Mouse (Mus musculus): ENCODE measurements around the gene Sipa1l3. TPM values are rescaled to one million over a fixed set of nuclear protein-coding genes. Genes with fewer than 3 reads are reported as not detected.

The Sipa1l3 gene
- total and polyA plus RNA-seq, 3 experiments = 8.9 to 10.7 (median 9.1) TPM

GRCm38 (mm10) chr7:29517178-29517577 is 1.3 kb downstream of the Sipa1l3 start:
- Histone ChIP-seq H3K27ac (no peak overlapping the region), H3K79me2 (replicated peaks; ENCODE audit: control insufficient read depth, insufficient read depth, low read length) (0 out of 2 replicates have a peak, but pooled peaks cover 3% of the 10 kb centered on the region), H3K9ac (ENCODE audit: low read depth, low read length) (no peak overlapping the region), H3K27me3 (ENCODE audit: control insufficient read depth, insufficient read depth, low read length) (no peaks in the 10 kb centered on the region), H3K4me3 (no peak overlapping the region), H3K36me3 (ENCODE audit: control insufficient read depth, insufficient read depth, low read length) (no peaks in the 10 kb centered on the region), H3K4me1 (ENCODE audit: control insufficient read depth, insufficient read depth, low read length) (no peaks in the 10 kb centered on the region)
- TF ChIP-seq EP300 (IDR thresholded peaks at IDR 0.05; ENCODE audit: insufficient read depth, low read depth, low read length) = no peak
- no peak for TF ChIP-seq POLR2A (IDR thresholded peaks at IDR 0.05; ENCODE audit: insufficient read depth, low read depth, low read length)
- no peak for TF ChIP-seq CTCF (IDR thresholded peaks at IDR 0.05)
- intact Hi-C loops (cut with DNase I) = loop anchor here (5.0 kb wide), 1 partner anchor 75 kb away; no protein-coding TSS in a partner anchor
- 77% methylated on average over 5 of the region's 5 CpGs for WGBS
- no peak for DNase-seq

GRCm38 (mm10) chr7:29515652-29516051 is 2.8 kb downstream of the Sipa1l3 start:
- intact Hi-C loops (cut with DNase I) = loop anchor here (5.0 kb wide), 1 partner anchor 73 kb away; no protein-coding TSS in a partner anchor
- TF ChIP-seq POLR2A (IDR thresholded peaks at IDR 0.05; ENCODE audit: insufficient read depth, low read depth, low read length) (no peak), CTCF (IDR thresholded peaks at IDR 0.05) (no peak)
- Histone ChIP-seq H3K79me2 (replicated peaks; ENCODE audit: control insufficient read depth, insufficient read depth, low read length) (0 out of 2 replicates have a peak, but pooled peaks cover 3% of the 10 kb centered on the region), H3K9ac (ENCODE audit: low read depth, low read length) (no peak overlapping the region), H3K4me1 (ENCODE audit: control insufficient read depth, insufficient read depth, low read length) (peaks cover 2% of the 10 kb centered on the region; the same call in 1 of the 2 replicates), H3K4me3 (no peak overlapping the region), H3K27ac (no peak overlapping the region), H3K27me3 (ENCODE audit: control insufficient read depth, insufficient read depth, low read length) (no peaks in the 10 kb centered on the region), H3K36me3 (ENCODE audit: control insufficient read depth, insufficient read depth, low read length) (no peaks in the 10 kb centered on the region)
- no peak for DNase-seq
- 85% methylated on average over 3 of the region's 3 CpGs for WGBS

- Histone ChIP-seq H3K36me3 (ENCODE audit: control insufficient read depth, insufficient read depth, low read length) (no peaks in the 10 kb centered on the region), H3K27me3 (ENCODE audit: control insufficient read depth, insufficient read depth, low read length) (no peaks in the 10 kb centered on the region), H3K4me1 (ENCODE audit: control insufficient read depth, insufficient read depth, low read length) (peaks cover 4% of the 10 kb centered on the region; the same call in 1 of the 2 replicates), H3K4me3 (no peak overlapping the region), H3K79me2 (replicated peaks; ENCODE audit: control insufficient read depth, insufficient read depth, low read length) (peaks cover 2% of the 10 kb centered on the region), H3K9ac (ENCODE audit: low read depth, low read length) (no peak overlapping the region), H3K27ac (no peak overlapping the region)
- TF ChIP-seq EP300 (IDR thresholded peaks at IDR 0.05; ENCODE audit: insufficient read depth, low read depth, low read length) (no peak), POLR2A (IDR thresholded peaks at IDR 0.05; ENCODE audit: insufficient read depth, low read depth, low read length) (no peak), CTCF (IDR thresholded peaks at IDR 0.05) (no peak)
- DNase-seq = no peak
- intact Hi-C loops (cut with DNase I) = loop anchor here (5.0 kb wide), 1 partner anchor 40 kb away; no protein-coding TSS in a partner anchor
- 62% methylated on average over 4 of the region's 4 CpGs for WGBS
These were observed 5.7 kb downstream of the Sipa1l3 start for GRCm38 (mm10) chr7:29512729-29513128.

- H3K9ac ChIP-seq (ENCODE audit: low read depth, low read length) = no peak overlapping the region
- no peak overlapping the region for H3K27ac ChIP-seq
- peaks cover 4% of the 10 kb centered on the region; the same call in 1 of the 2 replicates for H3K4me1 ChIP-seq (ENCODE audit: control insufficient read depth, insufficient read depth, low read length)
- no peak for TF ChIP-seq CTCF (IDR thresholded peaks at IDR 0.05)
- no peak for TF ChIP-seq POLR2A (IDR thresholded peaks at IDR 0.05; ENCODE audit: insufficient read depth, low read depth, low read length)
- no peak for TF ChIP-seq EP300 (IDR thresholded peaks at IDR 0.05; ENCODE audit: insufficient read depth, low read depth, low read length)
- 35% methylated on average over 9 of the region's 9 CpGs for WGBS
- intact Hi-C loops (cut with DNase I) = loop anchor here (5.0 kb wide), 1 partner anchor 39 kb away; no protein-coding TSS in a partner anchor
- H3K4me3 ChIP-seq = no peak overlapping the region
- DNase-seq = peak in 1 of 2 experiments; percentile 20
- H3K79me2 ChIP-seq (replicated peaks; ENCODE audit: control insufficient read depth, insufficient read depth, low read length) = peaks cover 2% of the 10 kb centered on the region
- H3K27me3 ChIP-seq (ENCODE audit: control insufficient read depth, insufficient read depth, low read length) = no peaks in the 10 kb centered on the region
- H3K36me3 ChIP-seq (ENCODE audit: control insufficient read depth, insufficient read depth, low read length) = no peaks in the 10 kb centered on the region
These were observed 6.7 kb downstream of the Sipa1l3 start for GRCm38 (mm10) chr7:29511598-29512275.

- Histone ChIP-seq H3K27ac (no peak overlapping the region), H3K36me3 (ENCODE audit: control insufficient read depth, insufficient read depth, low read length) (no peaks in the 10 kb centered on the region), H3K79me2 (replicated peaks; ENCODE audit: control insufficient read depth, insufficient read depth, low read length) (peaks cover 2% of the 10 kb centered on the region), H3K27me3 (ENCODE audit: control insufficient read depth, insufficient read depth, low read length) (no peaks in the 10 kb centered on the region), H3K4me1 (ENCODE audit: control insufficient read depth, insufficient read depth, low read length) (peaks cover 4% of the 10 kb centered on the region), H3K9ac (ENCODE audit: low read depth, low read length) (no peak overlapping the region), H3K4me3 (no peak overlapping the region)
- TF ChIP-seq CTCF (IDR thresholded peaks at IDR 0.05) (no peak), EP300 (IDR thresholded peaks at IDR 0.05; ENCODE audit: insufficient read depth, low read depth, low read length) (no peak), POLR2A (IDR thresholded peaks at IDR 0.05; ENCODE audit: insufficient read depth, low read depth, low read length) (no peak)
- 84% methylated on average over 7 of the region's 7 CpGs for WGBS
- DNase-seq = no peak
- intact Hi-C loops (cut with DNase I) = no loop called here
These were observed 9.9 kb downstream of the Sipa1l3 start for GRCm38 (mm10) chr7:29508522-29508921.

All from heart, adult 2 months (tissue).